Mouse (Mus musculus): ENCODE results near the gene Csta1. TPM values are rescaled to one million over a fixed set of nuclear protein-coding genes. Genes with fewer than 3 reads are reported as not detected.

The Csta1 gene
- polyA plus RNA-seq, 1 experiment = not detected

DNA sequence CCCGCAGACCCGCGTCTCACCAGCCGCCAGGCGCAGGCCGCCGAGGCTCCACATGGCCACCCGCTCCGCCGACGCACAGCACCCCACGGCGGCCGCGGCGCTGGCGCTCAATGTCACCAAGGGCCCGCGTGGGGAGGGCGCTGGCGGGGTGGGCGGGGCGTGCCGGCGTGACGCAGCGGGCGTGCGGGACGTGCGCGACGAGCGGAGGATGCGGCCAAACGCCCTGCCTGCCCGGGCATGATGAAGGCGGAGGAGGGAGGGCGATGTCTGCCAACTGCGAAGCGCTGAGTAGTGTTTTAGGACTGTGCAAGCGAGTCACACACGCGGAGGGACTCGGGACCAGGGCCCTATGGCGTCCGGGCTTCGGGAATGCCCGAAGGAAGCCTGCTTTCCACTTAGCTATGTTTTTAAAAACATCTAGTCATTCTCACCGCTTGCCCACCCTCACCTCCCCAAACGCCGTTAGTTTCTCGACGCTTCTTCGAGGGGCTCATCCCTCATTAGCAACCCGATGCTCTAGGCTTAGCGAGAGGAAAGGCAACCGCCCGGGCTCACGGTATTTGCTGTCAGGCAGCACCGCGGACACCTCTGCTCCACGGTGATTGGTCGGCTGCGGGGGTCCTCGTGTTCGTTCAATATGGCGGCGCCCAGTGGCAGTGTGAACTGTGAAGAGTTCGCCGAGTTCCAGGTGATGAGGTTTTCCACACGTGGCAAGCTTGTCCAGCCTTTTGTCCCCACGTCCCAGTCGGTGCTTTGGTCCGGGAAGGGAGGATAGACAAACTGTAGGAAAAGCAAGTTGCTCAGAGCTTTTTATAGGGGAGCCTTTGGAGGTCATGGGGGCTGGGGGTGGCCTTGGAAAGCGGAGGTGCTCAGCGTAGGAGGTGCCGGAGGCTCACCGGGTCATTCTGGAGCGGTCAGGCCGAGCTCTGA lies 59.3 kb downstream of the Csta1 start, which contains the start of the genes Fam162a and Ccdc58:
TSS of gene Fam162a (minus strand) at position 145 of the 930 bp plus-strand sequence.
TSS of gene Ccdc58 (plus strand) at position 236 of the 930 bp plus-strand sequence.
- DNase-seq (ENCODE audit: low read depth, low spot score) = peak; percentile 59
- WGBS = under 1% methylated on average over 81 of the region's 81 CpGs

DNA sequence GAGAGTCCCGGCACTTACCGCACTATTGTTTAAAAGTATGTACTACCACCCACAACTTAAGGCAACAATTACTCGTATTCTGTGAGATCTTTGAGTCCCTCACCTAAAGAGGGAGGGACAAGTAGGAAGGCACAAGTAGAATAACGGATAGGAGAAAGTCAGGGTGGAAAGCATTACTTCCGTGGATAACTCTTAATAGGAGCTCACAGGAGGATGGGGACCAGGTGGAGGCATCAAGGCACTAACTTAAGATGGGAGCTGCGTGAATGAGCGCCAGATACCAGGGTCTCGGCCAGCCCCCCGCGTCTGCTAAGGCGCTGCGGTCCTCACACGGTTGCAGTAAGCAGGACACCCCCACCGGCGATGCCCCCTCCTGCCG lies 60.0 kb downstream of the Csta1 start:
- 1% methylated on average over 16 of the region's 16 CpGs for WGBS

More for the DNA sequence above, 60.0 kb downstream of the Csta1 start:
- no peak for DNase-seq (ENCODE audit: low read depth, low spot score)

Other genes starting within 250 kb of the Csta1 start
- 20.6 and 27.2 TPM in 2 replicates for gene Parp9, start 192.8 kb downstream of the Csta1 start, polyA plus RNA-seq (2012; rRNA removed)
- 19.4 and 30.1 TPM in 2 replicates for gene Dtx3l, start 192.1 kb downstream of the Csta1 start, polyA plus RNA-seq (2012; rRNA removed)
- 5.7 and 6.9 TPM in 2 replicates for gene Kpna1, start 152.5 kb downstream of the Csta1 start, polyA plus RNA-seq (2012; rRNA removed)
- gene Wdr5b, start 90.1 kb downstream of the Csta1 start, polyA plus RNA-seq (2012; rRNA removed) = 1.8 and 2.0 TPM in 2 replicates
- gene Fam162a, start 59.6 kb downstream of the Csta1 start, polyA plus RNA-seq (2012; rRNA removed) = 39.6 and 43.6 TPM in 2 replicates
- 14.3 and 16.2 TPM in 2 replicates for gene Ccdc58, start 59.6 kb downstream of the Csta1 start, polyA plus RNA-seq (2012; rRNA removed)
- not detected in 2 replicates for gene Stfa2l1, start 25.6 kb upstream of the Csta1 start, polyA plus RNA-seq (2012; rRNA removed)
- not detected in 2 replicates for gene Gm5483, start 53.0 kb upstream of the Csta1 start, polyA plus RNA-seq (2012; rRNA removed)
- gene Gm5416, start 79.2 kb upstream of the Csta1 start, polyA plus RNA-seq (2012; rRNA removed) = not detected in 2 replicates
- 0.40 and 1.1 TPM in 2 replicates for gene 2010005H15Rik, start 90.2 kb upstream of the Csta1 start, polyA plus RNA-seq (2012; rRNA removed)
- not detected in 2 replicates for gene Stfa1, start 145.7 kb upstream of the Csta1 start, polyA plus RNA-seq (2012; rRNA removed)
- not detected in 2 replicates for gene BC117090, start 203.1 kb upstream of the Csta1 start, polyA plus RNA-seq (2012; rRNA removed)
- gene BC100530, start 236.5 kb upstream of the Csta1 start, polyA plus RNA-seq (2012; rRNA removed) = not detected in 2 replicates

Data from large intestine, adult 2 months (tissue).